Mouse (Mus musculus) heart, embryonic 12.5 days (tissue): Measurements from ENCODE around the gene Bhlhe41. TPM values are rescaled to one million over a fixed set of nuclear protein-coding genes. Genes with fewer than 3 reads are reported as not detected.

Experiments used
- ATAC-seq: fragments of 200-750 bp; cut with Nextera tagmentation; 2 replicates; pipeline ENCODE4 v1.8.0; 2017; ENCODE audit warnings: moderate TSS enrichment, moderate library complexity; ENCODE audit not compliant: insufficient number of reproducible peaks, low FRiP score
- H3K27ac ChIP-seq: fragments of 300-500 bp; sonication (generic); 2 replicates; pipeline ENCODE4 v1.5.1; 2016; ENCODE audit warnings: mild to moderate bottlenecking, moderate library complexity; ENCODE audit not compliant: poor library complexity, severe bottlenecking
- H3K27me3 ChIP-seq: fragments of 300-500 bp; sonication (generic); replicated peaks from 2 replicates; pipeline ENCODE4 v1.6.1; 2016; ENCODE audit warnings: mild to moderate bottlenecking, moderate library complexity
- H3K36me3 ChIP-seq: fragments of 300-500 bp; sonication (generic); 2 replicates; pipeline ENCODE4 v1.6.1; 2016; ENCODE audit warnings: mild to moderate bottlenecking, moderate library complexity
- H3K4me1 ChIP-seq: fragments of 300-500 bp; sonication (generic); replicated peaks from 2 replicates; pipeline ENCODE4 v1.6.1; 2016; ENCODE audit warnings: mild to moderate bottlenecking
- H3K4me2 ChIP-seq: fragments of 300-500 bp; sonication (generic); 2 replicates; pipeline ENCODE4 v1.6.1; 2016; ENCODE audit warnings: mild to moderate bottlenecking, moderate library complexity
- H3K4me3 ChIP-seq: fragments of 300-500 bp; sonication (generic); 2 replicates; pipeline ENCODE4 v1.5.1; 2016; ENCODE audit warnings: mild to moderate bottlenecking
- H3K9ac ChIP-seq: fragments of 300-500 bp; sonication (generic); 2 replicates; pipeline ENCODE4 v1.6.1; 2016; ENCODE audit warnings: mild to moderate bottlenecking, moderate library complexity
- H3K9me3 ChIP-seq: fragments of 300-500 bp; sonication (generic); replicated peaks from 2 replicates; pipeline ENCODE4 v1.6.1; 2016; ENCODE audit warnings: mild to moderate bottlenecking, moderate library complexity
- WGBS: fragments of 180-500 bp; shearing (Covaris S2); methylation state at CpG from one replicate; pipeline ENCODE4 v1.1.7; 2016; 5-methylcytosine and 5-hydroxymethylcytosine counted together
- polyA plus RNA-seq: library from polyadenylated mRNA; unstranded; fragments of >200 nt; fragmentation: Nextera tagmentation; extraction: Ambion mirVana; gene quantifications from 2 replicates; pipeline ENCODE4 v1.2.1, GENCODE M21; 2016

The Bhlhe41 gene
- polyA plus RNA-seq, 1 experiment from 2014 or later = 6.9 TPM

GRCm38 (mm10) chr6:145857428-145857827 lies 7.9 kb downstream of the Bhlhe41 start:
- Histone ChIP-seq H3K4me1 (peaks cover 19% of the 10 kb centered on the region), H3K4me2 (no peak overlapping the region), H3K27ac (no peak overlapping the region), H3K4me3 (no peak overlapping the region), H3K9me3 (no peaks in the 10 kb centered on the region), H3K27me3 (no peaks in the 10 kb centered on the region), H3K9ac (no peak overlapping the region), H3K36me3 (no peaks in the 10 kb centered on the region; the same call in 1 of the 2 replicates)
- 85% methylated on average over 7 of the region's 7 CpGs for WGBS
- no peak for ATAC-seq

GRCm38 (mm10) chr6:145855720-145856551 lies 9.4 kb downstream of the Bhlhe41 start:
- H3K9ac ChIP-seq = no peak overlapping the region
- H3K4me1 ChIP-seq = peaks cover 28% of the 10 kb centered on the region
- no peaks in the 10 kb centered on the region for H3K27me3 ChIP-seq
- H3K4me3 ChIP-seq = peak overlapping the region; percentile 17; the same call in 1 of the 2 replicates
- H3K36me3 ChIP-seq = no peaks in the 10 kb centered on the region; the same call in 1 of the 2 replicates
- no peaks in the 10 kb centered on the region for H3K9me3 ChIP-seq
- H3K4me2 ChIP-seq = peak overlapping the region; percentile 42
- peak; percentile 88 for ATAC-seq
- WGBS = 11% methylated on average over 28 of the region's 28 CpGs
- peak overlapping the region; percentile 24; the same call in 1 of the 2 replicates for H3K27ac ChIP-seq

- no peak for ATAC-seq
- Histone ChIP-seq H3K27ac (peak overlapping the region; percentile 3; the same call in 1 of the 2 replicates), H3K4me1 (peaks cover 28% of the 10 kb centered on the region), H3K4me3 (no peak overlapping the region), H3K36me3 (no peaks in the 10 kb centered on the region; the same call in 1 of the 2 replicates), H3K9me3 (no peaks in the 10 kb centered on the region), H3K4me2 (0 out of 2 replicates have a peak overlapping the region, but pooled peaks have one; percentile 30), H3K27me3 (no peaks in the 10 kb centered on the region), H3K9ac (no peak overlapping the region)
- WGBS = 37% methylated on average over 5 of the region's 5 CpGs
These were observed 10.6 kb downstream of the Bhlhe41 start for GRCm38 (mm10) chr6:145854756-145855155.

GRCm38 (mm10) chr6:145853356-145854079 lies 11.8 kb downstream of the Bhlhe41 start:
- no peak overlapping the region for H3K4me2 ChIP-seq
- H3K9ac ChIP-seq = no peak overlapping the region
- H3K4me1 ChIP-seq = peaks cover 28% of the 10 kb centered on the region
- H3K9me3 ChIP-seq = no peaks in the 10 kb centered on the region; the same call in 1 of the 2 replicates
- ATAC-seq = no peak
- H3K27me3 ChIP-seq = no peaks in the 10 kb centered on the region
- 91% methylated on average over 10 of the region's 10 CpGs for WGBS
- H3K4me3 ChIP-seq = no peak overlapping the region
- no peak overlapping the region for H3K27ac ChIP-seq
- H3K36me3 ChIP-seq = no peaks in the 10 kb centered on the region

- no peak overlapping the region for H3K4me2 ChIP-seq
- ATAC-seq = no peak
These were observed 12.7 kb downstream of the Bhlhe41 start for GRCm38 (mm10) chr6:145852708-145853107.

GRCm38 (mm10) chr6:145851956-145852355 lies 13.4 kb downstream of the Bhlhe41 start:
- H3K4me2 ChIP-seq = no peak overlapping the region
- no peaks in the 10 kb centered on the region; the same call in 1 of the 2 replicates for H3K9me3 ChIP-seq
- H3K27ac ChIP-seq = no peak overlapping the region
- WGBS = 79% methylated on average over 11 of the region's 11 CpGs
- H3K27me3 ChIP-seq = no peaks in the 10 kb centered on the region
- H3K4me1 ChIP-seq = peaks cover 28% of the 10 kb centered on the region
- H3K9ac ChIP-seq = no peak overlapping the region
- ATAC-seq = no peak
- H3K36me3 ChIP-seq = no peaks in the 10 kb centered on the region
- H3K4me3 ChIP-seq = no peak overlapping the region

More at GRCm38 (mm10) chr6:145852708-145853107, 12.7 kb downstream of the Bhlhe41 start:
- WGBS = 89% methylated on average over 7 of the region's 7 CpGs
- H3K9me3 ChIP-seq = no peaks in the 10 kb centered on the region; the same call in 1 of the 2 replicates
- no peak overlapping the region for H3K27ac ChIP-seq
- no peak overlapping the region for H3K9ac ChIP-seq
- H3K4me3 ChIP-seq = no peak overlapping the region
- H3K4me1 ChIP-seq = peaks cover 28% of the 10 kb centered on the region
- no peaks in the 10 kb centered on the region for H3K36me3 ChIP-seq
- no peaks in the 10 kb centered on the region for H3K27me3 ChIP-seq

- no peak overlapping the region for H3K4me3 ChIP-seq
- H3K27ac ChIP-seq = peak overlapping the region; percentile 58; the same call in 1 of the 2 replicates
- no peak overlapping the region for H3K9ac ChIP-seq
- H3K27me3 ChIP-seq = no peaks in the 10 kb centered on the region
- WGBS = 6% methylated on average over 2 of the region's 2 CpGs
- H3K4me2 ChIP-seq = no peak overlapping the region
- H3K9me3 ChIP-seq = no peaks in the 10 kb centered on the region; the same call in 1 of the 2 replicates
- peaks cover 28% of the 10 kb centered on the region for H3K4me1 ChIP-seq
- H3K36me3 ChIP-seq = no peaks in the 10 kb centered on the region
- ATAC-seq = peak; percentile 69; the same call in 1 of the 2 replicates
These were observed 14.6 kb downstream of the Bhlhe41 start for GRCm38 (mm10) chr6:145850789-145851188.

- H3K4me3 ChIP-seq = no peak overlapping the region
- H3K36me3 ChIP-seq = no peaks in the 10 kb centered on the region
- no peak overlapping the region for H3K9ac ChIP-seq
- WGBS = 83% methylated on average over 8 of the region's 8 CpGs
- H3K4me2 ChIP-seq = no peak overlapping the region
- H3K4me1 ChIP-seq = peaks cover 23% of the 10 kb centered on the region
- ATAC-seq = no peak
- no peak overlapping the region for H3K27ac ChIP-seq
- no peaks in the 10 kb centered on the region for H3K27me3 ChIP-seq
- no peaks in the 10 kb centered on the region; the same call in 1 of the 2 replicates for H3K9me3 ChIP-seq
These were observed 17.7 kb downstream of the Bhlhe41 start for GRCm38 (mm10) chr6:145847661-145848060.

- H3K27me3 ChIP-seq = no peaks in the 10 kb centered on the region
- WGBS = 83% methylated on average over 6 of the region's 6 CpGs
- no peak overlapping the region for H3K27ac ChIP-seq
- H3K9ac ChIP-seq = no peak overlapping the region
- no peak overlapping the region for H3K4me3 ChIP-seq
- H3K4me1 ChIP-seq = peaks cover 23% of the 10 kb centered on the region
- no peak for ATAC-seq
- H3K9me3 ChIP-seq = no peaks in the 10 kb centered on the region; the same call in 1 of the 2 replicates
- H3K4me2 ChIP-seq = no peak overlapping the region
- H3K36me3 ChIP-seq = no peaks in the 10 kb centered on the region
These were observed 18.4 kb downstream of the Bhlhe41 start for GRCm38 (mm10) chr6:145846948-145847347.

GRCm38 (mm10) chr6:145846076-145846475 lies 19.3 kb downstream of the Bhlhe41 start:
- Histone ChIP-seq H3K27ac (no peak overlapping the region), H3K4me3 (no peak overlapping the region), H3K4me1 (peaks cover 16% of the 10 kb centered on the region), H3K36me3 (no peaks in the 10 kb centered on the region), H3K9ac (no peak overlapping the region), H3K9me3 (no peaks in the 10 kb centered on the region; the same call in 1 of the 2 replicates), H3K4me2 (no peak overlapping the region), H3K27me3 (no peaks in the 10 kb centered on the region)
- ATAC-seq = no peak
- WGBS = 80% methylated on average over 1 of the region's 1 CpGs

- no peak overlapping the region for H3K4me3 ChIP-seq
- whole genome bisulfite sequencing = 51% methylated on average over 5 of the region's 5 CpGs
- H3K27me3 ChIP-seq = no peaks in the 10 kb centered on the region
- H3K9me3 ChIP-seq = no peaks in the 10 kb centered on the region; the same call in 1 of the 2 replicates
- H3K9ac ChIP-seq = no peak overlapping the region
- H3K4me2 ChIP-seq = no peak overlapping the region
- no peak overlapping the region for H3K27ac ChIP-seq
- no peaks in the 10 kb centered on the region for H3K36me3 ChIP-seq
- peaks cover 11% of the 10 kb centered on the region for H3K4me1 ChIP-seq
- ATAC-seq = no peak
These were observed 19.7 kb downstream of the Bhlhe41 start for GRCm38 (mm10) chr6:145845611-145846010.
